In genomic region chr13:52913926-52914325, GRCm38 (mm10) we compare ENCODE assay signal across 12 mouse cellular contexts.
"Had no signal": no experiment of that assay in that cellular context is flagged by ENCODE, and none has a peak within 500 bp of the region (broad histone marks: within the 10 kb centered on the region; RNA-seq: fewer than 3 reads in every experiment).

No protein-coding gene starts in this region.

- H3K9ac ChIP-seq: kidney, embryonic 15.5 days; liver, embryonic 15.5 days; neural tube, embryonic 15.5 days had no signal

- H3K27me3 ChIP-seq: kidney, embryonic 15.5 days; liver, embryonic 15.5 days; neural tube, embryonic 15.5 days had no signal

- H3K9me3 ChIP-seq: kidney, embryonic 15.5 days; liver, embryonic 15.5 days; midbrain, embryonic 10.5 days; neural tube, embryonic 15.5 days had no signal

- H3K4me2 ChIP-seq: kidney, embryonic 15.5 days; liver, embryonic 11.5 days; liver, embryonic 15.5 days; neural tube, embryonic 15.5 days had no signal

- DNase-seq: kidney, adult 2 months; kidney, postnatal 14 days; left cerebral cortex, postnatal 4 days; lung, adult 2 months; retina, postnatal 1 day; thymus, postnatal 14 days had no signal

- H3K4me3 ChIP-seq: kidney, embryonic 15.5 days; liver, embryonic 15.5 days; midbrain, embryonic 10.5 days; myocyte; neural tube, embryonic 15.5 days had no signal

- H3K4me1 ChIP-seq: liver, embryonic 15.5 days had no signal

- H3K27ac ChIP-seq: kidney, embryonic 15.5 days; liver, embryonic 15.5 days; midbrain, embryonic 10.5 days; neural tube, embryonic 15.5 days had no signal
